Mouse (Mus musculus) heart, adult 2 months (tissue): Measurements from ENCODE around the gene Adgrv1.

Experiments
- CTCF ChIP-seq: fragments of 200-600 bp; IDR thresholded peaks from 2 replicates; pipeline ENCODE4 v1.8.1; 2022; ENCODE audit warnings: antibody characterized with exemption, mild to moderate bottlenecking, moderate library complexity
- EP300 ChIP-seq: fragments of 200-500 bp; IDR thresholded peaks from 2 replicates; pipeline ENCODE4 v1.6.1; 2011; ENCODE audit warnings: low read depth, low read length, control low read depth; ENCODE audit not compliant: insufficient read depth
- POLR2A ChIP-seq: fragments of 200-500 bp; IDR thresholded peaks from 2 replicates; pipeline ENCODE4 v1.6.1; 2011; ENCODE audit warnings: mild to moderate bottlenecking, low read depth, low read length, control low read depth; ENCODE audit not compliant: insufficient read depth

GRCm38 (mm10) chr13:81237947-81238346, 395.0 kb downstream of the Adgrv1 start:
- no peak for TF ChIP-seq CTCF
- TF ChIP-seq EP300: no peak
- no peak for TF ChIP-seq POLR2A
